Mouse (Mus musculus): ENCODE data around the gene Tff3.
A peak's percentile ranks its signal among the peaks of the same experiment; 100 is the strongest.

The Tff3 gene

DNA sequence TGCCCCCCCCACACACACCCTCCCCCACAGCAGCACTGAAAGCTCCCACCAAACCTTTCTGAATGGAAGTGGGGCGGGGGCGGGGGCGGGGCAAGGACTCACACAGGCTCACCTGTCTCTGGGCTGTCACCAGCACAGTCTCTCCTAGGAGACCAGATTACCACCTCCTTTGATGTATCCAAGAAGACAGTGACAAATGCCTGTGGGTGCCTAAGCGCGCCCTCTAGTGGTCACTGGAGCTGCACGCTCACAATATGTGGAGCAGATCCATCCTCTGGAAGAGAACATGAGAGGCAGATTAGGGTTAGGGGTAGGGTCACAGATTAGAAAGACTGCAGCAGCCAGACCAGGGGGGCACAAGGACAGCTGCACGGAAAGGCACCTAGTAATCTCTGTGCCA is 10.0 kb downstream of the Tff3 start:
- peak; percentile 89 for DNase-seq

DNA sequence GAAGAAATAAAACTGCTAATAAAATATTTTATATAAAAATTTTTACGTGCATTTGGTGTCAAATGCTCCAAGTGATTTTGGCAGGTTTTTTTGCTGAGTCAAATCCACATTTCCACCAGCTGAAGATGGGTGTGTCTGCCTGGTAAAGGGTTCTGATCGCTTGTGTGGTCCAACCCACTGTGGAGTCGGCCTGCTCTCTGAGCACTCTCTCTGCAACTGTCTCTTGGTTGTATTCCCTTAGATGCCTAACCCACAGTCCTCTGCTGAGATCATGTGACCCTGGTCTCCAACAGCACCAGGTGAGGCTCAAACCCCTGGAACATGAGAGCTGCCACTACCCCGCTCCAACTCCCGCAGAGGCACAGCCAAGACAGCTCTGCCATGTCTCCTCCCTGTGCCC is 11.5 kb downstream of the Tff3 start:
- DNase-seq, result no peak

DNA sequence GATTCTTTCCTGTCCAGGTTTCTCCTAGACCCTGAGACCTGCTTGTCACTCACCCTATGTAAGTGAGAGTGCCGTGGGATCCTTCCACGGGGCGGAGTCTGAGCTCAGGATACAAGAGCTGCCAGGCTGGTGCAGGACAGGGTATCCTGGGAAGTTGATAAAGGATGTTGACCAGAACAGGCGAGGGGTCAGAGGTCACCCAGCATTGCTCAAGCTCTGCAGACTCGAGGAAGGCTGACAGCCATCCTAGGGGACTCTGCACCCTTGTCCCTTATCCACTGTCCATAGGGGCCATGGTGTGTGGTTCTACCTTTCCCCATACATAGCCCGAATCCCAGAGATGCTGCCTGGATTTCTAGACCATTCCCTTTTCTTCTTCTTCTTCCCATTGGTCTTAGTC is 13.4 kb downstream of the Tff3 start:
- DNase-seq, result no peak

DNA sequence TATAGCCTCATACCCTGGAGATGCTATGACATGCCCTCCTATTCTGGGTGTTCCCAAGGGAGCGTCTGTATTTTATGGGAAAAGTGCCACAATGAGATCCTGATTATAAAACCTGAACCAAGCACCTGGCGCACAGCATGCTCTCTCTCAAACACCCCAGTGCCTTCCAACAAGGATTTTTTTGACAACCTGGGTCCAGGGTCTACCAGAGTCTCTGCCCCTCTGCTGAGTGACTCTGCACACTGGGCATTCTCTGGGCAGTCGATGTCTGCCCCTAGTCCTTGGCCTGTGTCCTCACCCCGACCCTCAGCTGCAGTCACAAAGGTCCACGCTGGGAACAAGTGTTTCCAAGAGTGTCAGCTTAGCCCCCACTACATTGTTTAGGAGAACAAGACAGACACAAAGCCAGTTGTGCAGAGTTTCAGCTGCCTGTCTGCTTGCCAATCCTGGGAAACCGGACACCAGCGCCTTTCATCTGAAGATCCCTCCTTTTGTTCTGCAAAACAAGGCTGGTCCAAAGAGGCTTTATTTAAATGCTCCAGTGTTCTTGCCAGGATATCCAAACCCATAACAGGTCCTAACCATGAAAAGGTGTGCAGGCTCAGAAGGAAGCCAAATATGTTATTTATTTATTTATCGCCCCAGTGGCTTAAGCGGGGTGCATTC is 16.1 kb downstream of the Tff3 start:
- DNase-seq, result no peak

DNA sequence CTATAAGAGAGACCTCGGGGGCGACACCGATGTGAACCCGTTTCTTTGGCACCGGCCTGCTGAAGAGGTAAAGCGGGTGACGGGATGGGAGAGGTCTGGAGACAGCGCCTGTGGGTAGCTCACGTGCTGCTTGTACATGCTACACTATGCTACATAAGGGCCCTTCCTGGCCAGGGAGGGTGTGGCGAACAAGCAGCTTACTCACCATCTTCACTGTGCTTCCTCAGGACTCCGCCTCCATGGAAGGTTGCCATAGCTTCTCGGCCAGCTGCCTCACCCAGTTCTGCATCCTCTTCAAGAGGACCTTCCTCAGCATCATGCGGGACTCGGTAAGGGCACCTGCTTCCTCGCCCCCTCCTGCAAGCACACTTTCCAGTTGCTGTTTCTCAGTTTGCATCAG is 21.1 kb downstream of the Tff3 start:
- no peak for DNase-seq

DNA sequence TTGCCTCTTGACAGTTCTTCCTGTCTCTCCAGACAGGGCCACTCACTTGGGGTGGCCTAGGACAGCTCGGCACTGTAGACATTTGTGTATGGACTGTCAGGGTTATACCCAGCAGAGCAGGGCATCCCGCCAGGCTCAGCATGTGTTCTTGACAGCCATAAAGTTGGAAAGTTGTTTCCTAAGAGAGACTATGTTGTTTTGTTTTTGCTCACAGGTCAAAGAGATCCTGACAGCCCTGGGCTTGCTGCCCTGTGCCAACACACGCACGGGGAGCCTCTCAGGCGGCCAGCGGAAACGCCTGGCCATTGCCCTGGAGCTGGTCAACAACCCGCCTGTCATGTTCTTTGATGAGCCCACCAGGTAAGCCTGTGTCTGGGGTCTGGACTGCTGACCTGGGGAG is 25.6 kb downstream of the Tff3 start:
- no peak for DNase-seq

DNA sequence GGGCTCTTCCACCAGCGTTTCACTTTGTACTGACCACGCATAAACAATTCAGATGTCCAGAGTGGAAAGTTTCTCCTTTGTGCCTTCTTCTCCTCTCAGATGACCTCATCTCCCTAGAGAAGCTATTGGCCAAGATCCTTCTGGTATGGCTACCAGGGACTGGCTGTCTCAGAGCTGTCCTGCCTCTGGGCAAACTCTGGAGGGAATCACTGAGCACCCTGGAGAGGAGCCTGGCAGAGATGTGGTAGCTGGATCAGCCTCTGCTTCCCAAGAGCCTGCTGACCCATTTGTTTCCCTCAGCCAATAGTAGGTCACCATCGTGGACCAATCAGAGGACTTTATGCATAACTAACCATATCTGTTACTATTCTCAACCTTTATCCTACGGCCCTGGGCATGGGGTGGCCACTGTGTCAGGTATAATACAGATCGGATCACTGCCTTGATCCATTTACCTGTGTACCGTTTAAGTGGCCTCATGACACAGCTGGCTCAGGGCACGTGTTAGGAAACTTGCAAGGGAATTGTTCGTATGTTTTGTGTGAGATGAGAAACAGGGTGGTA is 26.4 kb downstream of the Tff3 start:
- no peak for DNase-seq

DNA sequence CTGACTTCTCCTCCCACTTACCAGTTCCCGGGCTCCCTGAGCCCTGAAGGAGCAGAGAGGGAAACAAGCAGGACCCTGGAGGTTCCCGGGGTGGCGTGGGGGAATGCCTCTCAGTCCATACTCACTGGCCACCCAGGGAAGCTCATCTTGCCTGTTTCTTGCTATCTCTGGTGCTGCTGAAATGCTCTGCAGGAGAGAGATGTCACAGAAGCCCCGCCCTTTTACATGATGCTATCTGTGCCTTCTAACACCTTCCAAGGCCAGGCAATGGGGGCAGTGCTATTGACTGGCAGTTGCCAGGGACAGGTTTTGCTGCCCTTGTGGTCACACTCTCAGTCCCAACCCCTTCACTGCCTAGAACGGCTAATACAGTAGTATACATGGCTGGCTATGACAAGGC is 30.7 kb downstream of the Tff3 start:
- DNase-seq, result no peak

DNA sequence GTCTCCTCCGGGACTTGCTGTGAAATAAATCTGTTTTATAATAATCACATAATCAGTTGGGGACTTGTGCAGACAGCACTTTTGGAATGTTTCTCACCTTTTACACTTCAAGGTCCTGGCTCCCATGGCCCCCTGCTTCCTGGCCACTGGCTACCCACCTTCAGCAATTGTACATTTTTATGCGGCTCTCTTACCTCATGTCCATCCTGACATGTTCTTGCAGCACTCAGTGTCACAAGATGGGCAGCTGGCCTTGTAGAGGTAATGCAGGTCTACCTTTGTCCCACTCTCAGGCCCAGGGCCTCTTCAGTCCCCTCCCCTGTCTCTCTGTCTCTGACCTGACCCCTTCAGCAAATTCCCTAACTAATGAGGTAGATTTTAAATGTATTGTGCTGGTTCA is 32.6 kb downstream of the Tff3 start:
- no peak for DNase-seq

DNA sequence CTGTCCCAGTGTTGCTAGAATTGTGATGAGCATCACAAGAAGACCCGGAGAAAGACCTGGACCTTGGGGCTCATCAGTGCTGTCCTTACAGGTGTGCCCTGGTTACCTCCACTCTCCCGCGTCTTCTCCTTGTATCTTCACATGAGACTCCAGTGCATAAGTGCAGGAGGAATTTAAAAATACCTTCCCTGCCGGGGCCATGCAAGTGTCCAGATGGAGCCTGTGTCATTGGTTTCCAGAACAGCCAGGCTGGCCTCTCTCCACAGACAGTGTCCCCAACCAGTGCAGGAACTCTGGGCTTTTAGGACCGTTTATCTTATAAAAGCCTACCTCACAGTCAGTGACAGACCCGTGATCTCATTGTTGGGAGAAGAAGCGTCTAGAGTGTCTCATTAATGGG is 33.9 kb downstream of the Tff3 start:
- no peak for DNase-seq

DNA sequence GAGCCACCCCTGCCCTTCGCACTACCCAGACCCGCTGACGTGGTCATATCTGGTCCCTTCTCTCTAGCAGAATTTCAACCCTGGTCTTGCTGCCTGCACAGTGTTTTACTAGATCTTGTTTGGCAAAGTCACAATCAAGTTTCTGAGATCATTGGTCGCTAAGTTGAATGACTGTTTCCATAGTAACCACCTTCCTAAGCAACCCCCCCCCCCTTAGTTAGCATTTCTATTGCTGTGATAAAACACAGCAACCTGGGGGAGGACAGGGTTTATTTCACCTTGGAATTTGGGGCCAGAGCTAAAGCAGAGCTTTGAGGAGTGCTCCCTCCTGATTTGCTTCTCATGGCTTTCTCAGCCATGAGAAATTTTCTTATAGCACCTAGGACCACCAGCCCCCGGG is 34.7 kb downstream of the Tff3 start:
- no peak for DNase-seq

DNA sequence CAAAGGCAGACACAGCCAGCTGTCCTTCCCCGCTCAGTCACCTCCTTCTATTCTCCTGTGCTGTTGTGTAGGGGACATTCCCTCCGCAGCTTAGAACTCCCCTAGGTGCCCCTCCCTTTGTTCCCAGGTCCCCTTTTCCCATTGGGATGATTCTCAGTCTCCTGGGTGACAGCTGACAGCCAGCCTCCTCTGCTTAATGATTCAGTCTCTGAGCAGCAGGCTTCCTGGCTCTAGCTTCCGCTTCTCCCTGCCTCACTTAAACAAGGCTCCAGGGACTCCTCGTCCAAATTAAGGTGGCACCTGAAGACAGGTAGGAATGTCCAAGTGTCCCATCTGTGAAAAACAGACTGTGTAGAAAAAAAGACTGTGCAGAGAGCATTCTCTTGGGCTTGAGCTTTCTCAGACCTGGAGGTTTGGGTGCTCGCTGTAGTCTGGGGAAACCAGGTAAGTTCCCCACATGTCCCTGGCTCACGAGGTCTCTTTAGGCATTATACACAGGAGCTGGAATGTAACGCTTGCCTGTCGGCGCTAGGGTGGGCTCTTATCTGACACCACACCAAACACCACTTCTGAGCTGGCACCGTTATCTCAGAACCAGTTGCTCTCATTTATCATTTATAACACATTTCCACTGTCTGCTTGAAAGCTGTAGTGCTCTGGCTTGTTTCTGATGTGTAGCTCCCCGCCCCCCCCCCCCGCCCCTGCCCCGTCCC is 38.3 kb downstream of the Tff3 start:
- no peak for DNase-seq

DNA sequence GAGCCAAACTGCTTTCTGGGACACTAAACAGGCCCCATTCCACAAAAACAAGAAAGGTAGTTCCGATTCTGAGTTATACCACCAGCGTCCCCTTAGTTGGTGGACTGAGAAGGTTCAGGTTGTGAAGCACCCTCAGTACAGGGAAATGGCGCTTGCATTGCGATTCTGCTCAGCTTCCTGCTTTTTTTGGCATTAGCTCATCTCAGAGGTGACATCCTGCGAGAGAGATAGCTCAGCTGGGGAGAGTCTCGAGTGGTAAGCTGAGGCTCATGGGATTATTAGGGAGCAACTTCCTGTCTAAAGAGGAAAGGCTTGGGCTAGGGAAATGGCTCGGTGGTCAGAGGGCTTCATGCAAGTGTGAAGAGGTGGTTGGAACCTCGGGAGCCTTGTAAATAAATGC is 39.6 kb downstream of the Tff3 start:
- no peak for DNase-seq

DNA sequence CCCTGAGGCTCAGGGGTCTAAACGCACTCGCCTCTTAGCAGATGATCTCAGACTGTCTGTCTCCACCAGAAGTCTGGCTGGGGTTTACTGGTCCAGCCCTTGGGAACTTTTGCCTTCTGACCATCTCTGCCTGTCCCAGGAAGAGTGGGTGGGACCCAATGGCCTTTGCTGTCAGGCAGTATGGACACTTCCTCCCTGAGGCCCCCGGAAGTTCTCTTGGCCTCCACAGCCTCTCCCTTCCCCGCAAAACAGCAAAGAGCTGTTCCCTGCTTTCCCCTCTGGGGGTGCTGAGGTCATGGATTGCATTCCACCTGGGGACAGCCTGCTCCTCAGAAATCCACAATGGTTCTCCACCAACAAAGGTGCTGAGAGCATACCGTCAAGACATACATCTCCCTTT is 40.7 kb downstream of the Tff3 start:
- no peak for DNase-seq

DNA sequence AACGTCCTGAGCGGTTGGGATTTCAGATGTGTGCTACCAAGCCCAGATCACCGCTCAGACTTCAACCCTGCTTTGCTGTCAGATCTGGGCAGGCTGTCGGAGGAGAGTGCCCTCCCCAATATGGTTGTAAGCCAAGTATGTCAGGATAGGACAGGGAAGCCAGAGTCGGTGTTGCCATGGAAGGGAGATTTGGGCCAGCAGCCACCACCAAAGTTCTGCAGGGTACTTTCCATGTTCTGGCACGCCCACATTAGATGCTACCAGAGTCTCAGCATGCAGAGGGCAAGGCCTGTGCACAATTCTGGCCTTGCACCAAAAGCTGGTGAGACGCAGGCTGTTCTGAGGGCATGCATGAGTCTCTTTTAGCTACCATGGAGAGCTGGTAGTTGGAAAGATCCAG is 43.2 kb downstream of the Tff3 start:
- DNase-seq, result no peak

DNA sequence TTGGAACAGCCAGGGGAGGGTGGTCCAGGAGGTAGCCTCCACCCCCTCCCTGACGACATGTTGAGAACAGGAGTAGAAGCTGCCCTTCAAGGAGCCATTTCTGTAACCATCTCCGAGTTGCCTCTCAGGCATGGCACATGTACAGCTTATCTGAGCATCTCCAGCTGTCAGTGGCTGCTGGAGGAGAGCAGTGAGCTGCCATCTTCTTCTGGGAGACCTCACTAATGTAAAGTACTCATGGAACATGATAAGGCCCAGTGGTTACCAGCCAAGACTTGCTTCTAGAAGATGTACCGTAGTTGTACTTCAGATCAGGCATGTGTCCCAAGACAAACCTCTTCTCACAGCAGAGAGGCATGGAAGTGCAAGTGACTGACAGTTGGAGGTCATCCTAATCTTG is 43.9 kb downstream of the Tff3 start:
- no peak for DNase-seq

DNA sequence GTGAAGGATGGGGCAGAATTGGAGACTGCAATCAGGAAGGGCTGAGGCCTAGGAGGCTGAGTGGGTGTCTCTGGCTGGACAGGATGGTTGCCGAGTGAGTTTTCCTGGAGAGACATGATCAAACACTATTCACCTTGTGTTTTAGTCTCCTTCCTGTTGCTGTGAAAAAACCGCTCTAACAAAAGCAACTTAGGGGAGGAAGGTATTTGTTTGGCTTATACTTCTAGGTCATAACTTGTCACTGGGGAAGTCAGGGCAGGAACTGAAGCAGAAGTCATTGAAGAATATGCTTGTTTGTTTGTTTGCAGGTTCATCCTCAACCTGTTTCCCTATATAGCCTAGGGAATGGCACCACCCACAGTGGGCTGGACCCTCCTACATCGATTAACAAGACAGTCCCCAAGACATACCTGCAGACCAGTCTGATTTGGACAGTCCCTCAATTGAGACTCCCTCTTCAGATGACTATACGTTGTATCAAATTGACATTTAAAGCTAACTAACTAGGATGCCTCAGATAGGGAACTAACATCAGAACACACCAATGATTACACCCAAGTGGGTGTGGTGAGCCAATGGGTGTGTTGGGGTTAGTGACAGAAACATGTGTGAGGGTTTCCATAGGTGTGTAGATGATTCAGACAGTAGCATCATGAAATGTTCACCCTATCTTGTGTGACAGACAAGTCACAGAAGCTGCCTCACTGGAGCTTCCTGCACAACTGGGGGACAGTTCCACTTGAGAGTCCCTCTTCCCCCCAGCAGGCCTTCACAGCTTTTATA is 47.0 kb downstream of the Tff3 start:
- DNase-seq, result no peak

DNA sequence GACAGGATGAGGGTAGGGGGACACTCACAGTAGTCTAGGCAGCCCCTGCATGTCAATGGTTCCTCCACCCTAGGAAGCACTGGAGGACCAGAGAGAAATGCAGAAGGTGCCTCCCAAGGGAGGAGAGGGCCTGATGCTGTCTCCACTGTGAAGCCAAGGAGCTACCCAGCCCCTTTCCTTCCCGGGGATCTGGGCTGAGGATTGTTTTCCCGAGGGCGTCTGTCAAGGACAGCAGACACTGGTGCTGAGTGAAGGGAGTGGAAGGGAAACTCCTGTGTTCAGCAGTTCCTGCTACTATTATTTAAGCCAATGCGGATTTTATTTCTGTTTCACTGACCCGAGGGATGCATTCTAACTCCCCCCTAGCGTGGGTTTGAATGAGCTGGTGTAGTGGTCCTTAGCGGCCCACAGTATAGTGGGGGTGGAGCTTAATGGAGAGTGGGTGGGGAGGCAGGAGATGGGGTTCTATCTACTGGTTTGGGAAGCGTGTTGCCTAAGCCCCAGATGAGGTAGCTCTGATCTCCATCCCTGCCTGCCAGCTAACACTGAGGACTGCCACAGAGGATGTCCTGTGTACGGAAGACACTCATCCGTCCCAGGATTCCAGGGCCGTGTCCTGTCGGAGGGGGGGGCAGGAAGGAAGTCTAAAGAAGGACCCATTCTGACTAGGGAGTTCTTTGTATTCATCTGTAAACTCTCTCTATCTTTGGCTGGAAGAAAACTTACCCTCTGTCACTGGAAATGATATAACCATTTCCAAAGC is 50.2 kb downstream of the Tff3 start:
- DNase-seq, result peak; percentile 68

DNA sequence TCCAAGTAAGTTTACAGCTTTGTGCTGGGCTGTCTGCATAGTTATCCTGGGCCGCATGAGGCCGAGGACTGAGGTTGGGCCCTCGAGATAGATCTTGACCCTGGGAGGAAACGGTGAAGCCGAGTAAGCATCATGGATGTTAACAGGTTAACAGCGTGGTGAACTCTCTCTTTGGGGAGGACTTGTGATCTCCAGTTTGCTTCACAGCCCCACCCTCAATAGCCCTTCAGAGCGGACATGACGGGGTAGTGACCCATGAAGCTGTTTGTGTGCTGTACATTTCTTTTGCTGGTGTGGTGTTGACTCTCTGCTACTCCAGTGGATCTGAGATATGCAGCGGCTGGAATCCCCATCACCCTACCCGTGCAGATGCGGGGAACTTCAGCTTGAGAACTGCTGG is 50.9 kb downstream of the Tff3 start:
- no peak for DNase-seq

DNA sequence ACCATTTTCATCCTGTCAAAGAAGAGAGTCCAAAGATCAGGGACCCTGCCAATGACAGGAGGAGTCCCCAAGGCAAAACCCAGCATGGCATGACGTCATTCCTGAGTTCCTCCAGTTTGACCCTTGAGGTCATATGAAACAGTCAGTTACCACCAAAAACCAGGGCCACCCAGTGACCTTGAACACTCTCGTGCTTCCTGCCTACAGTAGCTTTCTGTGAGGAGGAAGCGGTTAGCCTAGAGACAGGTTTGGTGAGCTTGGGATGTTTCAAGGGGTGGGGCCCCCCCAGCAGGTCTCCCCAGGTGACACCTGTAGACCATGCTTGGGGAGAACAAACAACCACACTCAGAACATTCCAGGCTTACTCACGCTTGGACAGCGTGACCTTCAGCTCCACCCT is 51.9 kb downstream of the Tff3 start:
- no peak for DNase-seq

DNA sequence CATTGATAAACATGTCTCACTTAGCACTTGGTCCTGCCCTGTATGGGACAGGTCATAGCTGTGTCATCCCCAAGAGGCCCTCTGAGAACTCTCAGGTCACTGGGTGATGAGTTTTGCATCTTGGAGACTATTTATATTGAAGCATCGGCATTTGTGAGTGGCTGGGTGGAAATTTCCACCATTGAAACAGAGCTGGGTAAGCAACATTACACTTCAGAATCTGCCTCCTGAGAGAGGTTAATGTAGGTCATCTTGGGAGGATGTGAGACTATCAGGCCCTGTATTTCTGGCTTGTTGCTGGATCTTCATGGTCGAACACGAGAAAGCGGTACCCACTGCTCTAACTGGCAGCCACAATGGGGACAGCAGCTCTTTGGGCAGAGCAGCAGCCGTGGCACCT is 54.0 kb downstream of the Tff3 start:
- DNase-seq, result no peak
